Mouse (Mus musculus) fibroblast of lung, adult 2 months (primary cell): ENCODE measurements around the gene Auts2.
A peak's percentile ranks its signal among the peaks of the same experiment; 100 is the strongest.

Experiments used
- DNase-seq: peaks from one replicate; pipeline ENCODE4 v3.0.0-alpha.2; 2011; ENCODE audit warnings: low read depth

Auts2 gene

GRCm38 (mm10) chr5:132448401-132449066 lies 94.6 kb downstream of the Auts2 start:
- DNase-seq, result no peak

- no peak for DNase-seq
Measured at GRCm38 (mm10) chr5:132445213-132445954, 97.8 kb downstream of the Auts2 start.

GRCm38 (mm10) chr5:132442948-132443347 lies 100.2 kb downstream of the Auts2 start:
- no peak for DNase-seq

GRCm38 (mm10) chr5:132438414-132438813 lies 104.7 kb downstream of the Auts2 start:
- DNase-seq, result no peak

- DNase-seq, result no peak
Measured at GRCm38 (mm10) chr5:132437994-132438393, 105.2 kb downstream of the Auts2 start.

GRCm38 (mm10) chr5:132437478-132437877 lies 105.7 kb downstream of the Auts2 start:
- DNase-seq, result no peak

- peak; percentile 10 for DNase-seq
Measured at GRCm38 (mm10) chr5:132436901-132437300, 106.2 kb downstream of the Auts2 start.

- DNase-seq, result no peak
Measured at GRCm38 (mm10) chr5:132436473-132436872, 106.7 kb downstream of the Auts2 start.

GRCm38 (mm10) chr5:132435401-132435800 lies 107.7 kb downstream of the Auts2 start:
- DNase-seq, result no peak

- no peak for DNase-seq
Measured at GRCm38 (mm10) chr5:132433377-132434115, 109.6 kb downstream of the Auts2 start.

GRCm38 (mm10) chr5:132429363-132429762 lies 113.8 kb downstream of the Auts2 start:
- no peak for DNase-seq

GRCm38 (mm10) chr5:132426342-132426741 lies 116.8 kb downstream of the Auts2 start:
- no peak for DNase-seq

- no peak for DNase-seq
Measured at GRCm38 (mm10) chr5:132425792-132426309, 117.3 kb downstream of the Auts2 start.

- DNase-seq, result no peak
Measured at GRCm38 (mm10) chr5:132410338-132410852, 132.7 kb downstream of the Auts2 start.

- no peak for DNase-seq
Measured at GRCm38 (mm10) chr5:132408892-132409575, 134.1 kb downstream of the Auts2 start.

GRCm38 (mm10) chr5:132400556-132400955 lies 142.6 kb downstream of the Auts2 start:
- DNase-seq, result no peak

- no peak for DNase-seq
Measured at GRCm38 (mm10) chr5:132399486-132399885, 143.7 kb downstream of the Auts2 start.

GRCm38 (mm10) chr5:132395922-132396321 lies 147.2 kb downstream of the Auts2 start:
- no peak for DNase-seq

- DNase-seq, result no peak
Measured at GRCm38 (mm10) chr5:132394800-132395575, 148.2 kb downstream of the Auts2 start.

- DNase-seq, result no peak
Measured at GRCm38 (mm10) chr5:132391831-132392763, 151.0 kb downstream of the Auts2 start.
